8 mouse cellular contexts compared by ENCODE assay signal in the genomic region with DNA sequence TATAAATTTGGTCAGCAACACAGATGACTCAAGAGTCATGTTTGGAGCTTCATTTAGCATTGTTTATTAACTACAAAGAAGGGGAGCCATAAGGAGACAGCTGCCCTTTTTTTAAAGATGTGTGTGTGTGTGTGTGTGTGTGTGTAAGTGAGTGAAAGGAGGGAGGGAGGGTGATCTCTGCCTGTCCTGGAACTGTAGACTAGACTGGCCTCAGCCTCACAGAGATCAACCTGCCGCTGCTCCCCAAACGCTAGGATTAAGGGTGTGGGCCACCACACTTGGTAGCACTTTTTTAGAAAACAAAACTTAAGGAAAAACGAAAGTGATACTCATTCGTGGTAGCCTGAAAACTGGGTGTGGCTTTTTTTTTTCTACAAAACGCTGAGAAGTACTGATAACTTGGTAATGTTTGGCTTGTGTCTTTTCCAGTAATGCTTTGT. TPM values are rescaled to one million over a fixed set of nuclear protein-coding genes. Genes with fewer than 3 reads are reported as not detected.
DNase-seq lines count a peak whose midpoint lies in the region; ATAC-seq and TF ChIP-seq lines count a peak whose summit lies in the region.

No protein-coding gene starts in this region.

- no peak for DNase-seq in layer of hippocampus, adult 2 months (ENCODE audit: low spot score in 2 of 2)
- DNase-seq in layer of hippocampus, postnatal 36 days: no peak
- DNase-seq in adipocyte (ENCODE audit: low spot score): peak; percentile 65
- peak; percentile 26 for DNase-seq in gastrocnemius, postnatal 25 days
- peak; percentile 41 to 48 for DNase-seq in kidney, adult 8-10 months
- peak; percentile 85 for DNase-seq in lung, postnatal 0 days (ENCODE audit: low spot score)
- peak; percentile 36 for DNase-seq in thymus, adult 2 months
- no peak for DNase-seq in frontal cortex, postnatal 25 days (ENCODE audit: low spot score in 2 of 2)

- H3K4me2 ChIP-seq in lung, postnatal 0 days (replicated peaks; ENCODE audit: low read depth, low read length): peak overlapping the region; percentile 61

- H3K9ac ChIP-seq in lung, postnatal 0 days (replicated peaks; ENCODE audit: low read depth): 0 out of 2 replicates have a peak overlapping the region, but pooled peaks have one; percentile 0

- peaks cover 3% of the 10 kb centered on the region; the same call in 1 of the 2 replicates for H3K4me1 ChIP-seq in lung, postnatal 0 days (ENCODE audit: insufficient read depth, low read depth, low read length)
- peaks cover 4% of the 10 kb centered on the region for H3K4me1 ChIP-seq in thymus, adult 2 months (replicated peaks; ENCODE audit: control insufficient read depth, insufficient read depth, low read length)

- 19% methylated on average over 5 of the region's 5 CpGs for WGBS in lung, postnatal 0 days
- WGBS in thymus, adult 2 months: 0% methylated on average over 5 of the region's 5 CpGs

- ATAC-seq in lung, postnatal 0 days: no peak

- H3K27ac ChIP-seq in layer of hippocampus, adult 2 months: peak overlapping the region; percentile 99
- peak overlapping the region; percentile 74 for H3K27ac ChIP-seq in lung, postnatal 0 days (ENCODE audit: low read length)
- H3K27ac ChIP-seq in thymus, adult 2 months (ENCODE audit: control insufficient read depth, insufficient read depth, low read length): peak overlapping the region; percentile 86

- H3K9me3 ChIP-seq in lung, postnatal 0 days (ENCODE audit: low read length): no peaks in the 10 kb centered on the region

- TF ChIP-seq CTCF in layer of hippocampus, adult 2 months (conservative IDR thresholded peaks at IDR 0.05): no peak
- TF ChIP-seq CTCF in lung, postnatal 0 days (IDR thresholded peaks at IDR 0.05): no peak
- no peak for TF ChIP-seq CTCF in thymus, adult 2 months (IDR thresholded peaks at IDR 0.05; ENCODE audit: borderline replicate concordance, control insufficient read depth, extremely low read depth, insufficient read depth, low read length, poor library complexity)

- TF ChIP-seq EP300 in lung, postnatal 0 days (IDR thresholded peaks at IDR 0.05): no peak

- TF ChIP-seq POLR2A in thymus, adult 2 months (IDR thresholded peaks at IDR 0.05; ENCODE audit: control insufficient read depth, extremely low read depth, insufficient read depth, low read length, poor library complexity): 0 out of 2 replicates have a peak, but pooled peaks have one; percentile 19

- peak overlapping the region; percentile 96 for H3K4me3 ChIP-seq in layer of hippocampus, adult 2 months
- peak overlapping the region; percentile 89 for H3K4me3 ChIP-seq in lung, postnatal 0 days (ENCODE audit: low read depth, low read length)
- H3K4me3 ChIP-seq in thymus, adult 2 months (ENCODE audit: control insufficient read depth, insufficient read depth, low read length): peak overlapping the region; percentile 32

- H3K36me3 ChIP-seq in lung, postnatal 0 days (ENCODE audit: insufficient read depth, low read length): no peaks in the 10 kb centered on the region; the same call in 1 of the 2 replicates
- H3K36me3 ChIP-seq in thymus, adult 2 months (ENCODE audit: control insufficient read depth, insufficient read depth, low read length): peaks cover 16% of the 10 kb centered on the region

- no peaks in the 10 kb centered on the region for H3K27me3 ChIP-seq in lung, postnatal 0 days (replicated peaks; ENCODE audit: insufficient read depth, low read length)
- no peaks in the 10 kb centered on the region for H3K27me3 ChIP-seq in thymus, adult 2 months (ENCODE audit: control insufficient read depth, insufficient read depth, low read length)

RNA-seq across cellular contexts. Expression of gene Tor1aip1, which starts 0.9 kb away (rescaled TPM):
- 10 to 100 TPM; 32.7 to 33.6 TPM for total RNA-seq in layer of hippocampus, adult 2 months (2021)
- total RNA-seq in layer of hippocampus, postnatal 36 days (2021): 10 to 100 TPM; 33.6 to 34.8 TPM
- total RNA-seq in gastrocnemius, postnatal 25 days (2021): 10 to 100 TPM; 79.8 to 91.5 TPM
- 51.1 and 54.8 TPM in 2 replicates for polyA plus RNA-seq in lung, postnatal 0 days (2015; fragmentation: Nextera tagmentation; extraction: Ambion mirVana)
- polyA plus RNA-seq in thymus, adult 2 months (2012; rRNA removed): 28.9 and 29.0 TPM in 2 replicates

RNA-seq across cellular contexts. Expression of gene Tor1aip2, which starts 2.0 kb away (rescaled TPM):
- 10 to 100 TPM; 48.4 to 55.1 TPM for total RNA-seq in layer of hippocampus, adult 2 months (2021)
- total RNA-seq in layer of hippocampus, postnatal 36 days (2021): 10 to 100 TPM; 54.7 to 63.6 TPM
- total RNA-seq in gastrocnemius, postnatal 25 days (2021): 10 to 100 TPM; 46.5 to 48.6 TPM
- 55.2 and 58.3 TPM in 2 replicates for polyA plus RNA-seq in lung, postnatal 0 days (2015; fragmentation: Nextera tagmentation; extraction: Ambion mirVana)
- 105 and 107 TPM in 2 replicates for polyA plus RNA-seq in thymus, adult 2 months (2012; rRNA removed)

Comparison
In these comparisons a context has a peak if more than half of its experiments do, and no peak if none do; other contexts are left out.
1. DNase-seq: peak in adipocyte (single experiment), gastrocnemius, postnatal 25 days (single experiment), kidney, adult 8-10 months (2 of 2), lung, postnatal 0 days (single experiment) and thymus, adult 2 months (single experiment); none in layer of hippocampus, adult 2 months (0 of 2), layer of hippocampus, postnatal 36 days (0 of 2) and frontal cortex, postnatal 25 days (0 of 2).
2. H3K4me3 ChIP-seq: peak in every context shown above with its lines; median percentile 96 in layer of hippocampus, adult 2 months; 89 in lung, postnatal 0 days; 32 in thymus, adult 2 months.
3. Peak in every context shown above with its lines, with median percentiles within 50 percentile points of each other: H3K27ac ChIP-seq.